ENCODE assay signal across 18 mouse cellular contexts in the genomic region with DNA sequence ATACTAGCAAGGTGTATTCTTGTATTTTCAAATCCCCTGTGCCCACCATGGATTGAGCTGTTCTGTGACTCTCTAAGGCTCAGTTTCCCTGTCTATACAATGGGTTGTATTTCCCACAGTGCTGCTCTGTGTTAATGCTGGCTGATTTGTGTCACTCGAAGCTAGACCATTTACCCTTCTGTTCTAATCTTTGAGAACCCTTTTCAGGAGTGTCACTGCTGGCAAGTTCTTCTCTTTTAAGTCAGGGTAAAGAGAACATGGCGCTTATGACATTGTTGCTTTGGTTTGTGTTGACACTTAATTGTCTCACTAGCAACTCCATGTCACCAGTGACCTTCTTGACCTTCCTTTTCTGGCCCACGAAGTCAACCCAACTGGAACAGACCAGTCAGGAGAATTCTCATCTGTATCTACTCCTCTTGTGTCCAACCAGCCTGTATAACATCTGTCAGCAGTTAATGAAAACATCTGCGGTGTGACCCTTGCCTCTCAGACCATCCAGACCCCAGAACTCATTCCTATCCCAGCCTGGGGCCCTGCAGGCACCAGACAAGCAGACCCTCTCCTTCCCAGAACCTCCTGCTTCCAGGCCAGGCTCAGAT. TPM values are rescaled to one million over a fixed set of nuclear protein-coding genes. Genes with fewer than 3 reads are reported as not detected.
A peak's percentile ranks its signal among the peaks of the same experiment; 100 is the strongest.
DNase-seq lines count a peak whose midpoint lies in the region; ATAC-seq lines count a peak whose summit lies in the region.
"Had no signal": no experiment of that assay in that cellular context is flagged by ENCODE, and none has a peak within 500 bp of the region (broad histone marks: within the 10 kb centered on the region; RNA-seq: fewer than 3 reads in every experiment).

No protein-coding gene starts in this region.

- H3K9me3 ChIP-seq in hindbrain, embryonic 10.5 days: no peaks in the 10 kb centered on the region
- no peaks in the 10 kb centered on the region for H3K9me3 ChIP-seq in hindbrain, embryonic 11.5 days (ENCODE audit: control insufficient read depth, low read length)
- H3K9me3 ChIP-seq: forebrain, embryonic 10.5 days; midbrain, embryonic 13.5 days; neural tube, embryonic 15.5 days had no signal

- 0 out of 2 replicates have a peak, but pooled peaks cover 4% of the 10 kb centered on the region for H3K27me3 ChIP-seq in hindbrain, embryonic 10.5 days (ENCODE audit: insufficient read depth, poor library complexity, severe bottlenecking)
- no peaks in the 10 kb centered on the region for H3K27me3 ChIP-seq in hindbrain, embryonic 11.5 days (ENCODE audit: control insufficient read depth, insufficient read depth, low read length)
- H3K27me3 ChIP-seq: midbrain, embryonic 13.5 days; neural tube, embryonic 15.5 days had no signal

- no peak overlapping the region for H3K4me2 ChIP-seq in hindbrain, embryonic 11.5 days (replicated peaks; ENCODE audit: low read depth, low read length)
- H3K4me2 ChIP-seq: midbrain, embryonic 13.5 days; neural tube, embryonic 15.5 days had no signal

- H3K27ac ChIP-seq in hindbrain, embryonic 10.5 days: no peak overlapping the region
- no peak overlapping the region for H3K27ac ChIP-seq in hindbrain, embryonic 11.5 days (ENCODE audit: low read depth, low read length)
- H3K27ac ChIP-seq: forebrain, embryonic 10.5 days; hindbrain, postnatal 0 days; liver, embryonic 14.5 days; midbrain, embryonic 13.5 days; neural tube, embryonic 15.5 days; stomach, postnatal 0 days had no signal

- no peak for ATAC-seq in hindbrain, embryonic 11.5 days (ENCODE audit: low FRiP score)
- ATAC-seq: hindbrain, postnatal 0 days; intestine, postnatal 0 days; midbrain, embryonic 13.5 days had no signal

- 61% methylated on average over 4 of the region's 4 CpGs for WGBS in hindbrain, embryonic 10.5 days
- WGBS in hindbrain, embryonic 11.5 days: 59% methylated on average over 4 of the region's 4 CpGs

- DNase-seq in hindbrain, embryonic 10.5 days (ENCODE audit: low spot score): peak; percentile 29
- DNase-seq in hindbrain, embryonic 11.5 days (ENCODE audit: low spot score): no peak
- peak; percentile 41 for DNase-seq in embryo, embryonic 9.5 days (ENCODE audit: extremely low spot score)
- peak; percentile 20 for DNase-seq in forelimb bud, embryonic 11.5 days (ENCODE audit: low read depth, low spot score)
- peak; percentile 59 for DNase-seq in lung, postnatal 36 days
- no peak for DNase-seq in frontal cortex, adult 2 months (ENCODE audit: extremely low spot score in 1 of 2, low spot score in 1 of 2)
- DNase-seq in kidney, adult 8-10 months: no peak
- DNase-seq: cerebellum, adult 9-10 months; gastrocnemius, postnatal 10 days; right cerebral cortex, postnatal 14 days had no signal

- H3K36me3 ChIP-seq in hindbrain, embryonic 10.5 days: no peaks in the 10 kb centered on the region
- no peaks in the 10 kb centered on the region for H3K36me3 ChIP-seq in hindbrain, embryonic 11.5 days (ENCODE audit: control insufficient read depth, insufficient read depth, low read length)
- H3K36me3 ChIP-seq: forebrain, embryonic 10.5 days; midbrain, embryonic 13.5 days; neural tube, embryonic 15.5 days had no signal

- H3K4me1 ChIP-seq in hindbrain, embryonic 10.5 days (replicated peaks): peaks cover 5% of the 10 kb centered on the region; the same call in 1 of the 2 replicates
- no peaks in the 10 kb centered on the region for H3K4me1 ChIP-seq in hindbrain, embryonic 11.5 days (replicated peaks; ENCODE audit: control insufficient read depth, insufficient read depth, low read length)
- H3K4me1 ChIP-seq: forebrain, embryonic 10.5 days; midbrain, embryonic 13.5 days; neural tube, embryonic 15.5 days had no signal

- no peak overlapping the region for H3K9ac ChIP-seq in hindbrain, embryonic 11.5 days (ENCODE audit: low read depth, low read length)
- H3K9ac ChIP-seq: liver, embryonic 14.5 days; midbrain, embryonic 13.5 days; neural tube, embryonic 15.5 days had no signal

- no peak overlapping the region for H3K4me3 ChIP-seq in hindbrain, embryonic 10.5 days
- no peak overlapping the region for H3K4me3 ChIP-seq in hindbrain, embryonic 11.5 days (ENCODE audit: low read depth, low read length)
- H3K4me3 ChIP-seq: forebrain, embryonic 10.5 days; midbrain, embryonic 13.5 days; neural tube, embryonic 15.5 days had no signal

RNA-seq across cellular contexts. Expression of gene Slc22a3, which starts 22.0 kb away (rescaled TPM):
- polyA plus RNA-seq in hindbrain, embryonic 10.5 days (2016; fragmentation: Nextera tagmentation; extraction: Ambion mirVana): 0.07 TPM in 1 of 2 replicates, not detected in the other
- polyA plus RNA-seq in hindbrain, embryonic 11.5 days (2014; fragmentation: Nextera tagmentation; extraction: Ambion mirVana): 0.17 and 0.35 TPM in 2 replicates
- 1.8 and 1.9 TPM in 2 replicates for polyA plus RNA-seq in frontal cortex, adult 2 months (2012; rRNA removed)

RNA-seq across cellular contexts. Expression of gene Slc22a2, which starts 54.4 kb away (rescaled TPM):
- not detected in 2 replicates for polyA plus RNA-seq in hindbrain, embryonic 10.5 days (2016; fragmentation: Nextera tagmentation; extraction: Ambion mirVana)
- polyA plus RNA-seq in hindbrain, embryonic 11.5 days (2014; fragmentation: Nextera tagmentation; extraction: Ambion mirVana): not detected in 2 replicates
- polyA plus RNA-seq in frontal cortex, adult 2 months (2012; rRNA removed): 1.7 and 2.5 TPM in 2 replicates
- polyA plus RNA-seq: forebrain, embryonic 10.5 days; intestine, postnatal 0 days; limb, embryonic 14.5 days; stomach, postnatal 0 days had no signal

Comparison
In these comparisons a context has a peak if more than half of its experiments do, and no peak if none do; other contexts are left out.
1. DNase-seq: peak in hindbrain, embryonic 10.5 days (single experiment), embryo, embryonic 9.5 days (single experiment), forelimb bud, embryonic 11.5 days (single experiment) and lung, postnatal 36 days (single experiment); none in hindbrain, embryonic 11.5 days (single experiment), frontal cortex, adult 2 months (0 of 2) and kidney, adult 8-10 months (0 of 2).